Mouse (Mus musculus): ENCODE data around the gene Slc25a3. TPM values are rescaled to one million over a fixed set of nuclear protein-coding genes. Genes with fewer than 3 reads are reported as not detected.

Slc25a3 gene
- polyA plus RNA-seq, 1 experiment from 2014 or later = 443 TPM

GRCm38 (mm10) chr10:91109841-91110240 lies 14.0 kb downstream of the Slc25a3 start:
- H3K27ac ChIP-seq (ENCODE audit: low read depth, low read length) = no peak overlapping the region
- no peak overlapping the region for H3K9ac ChIP-seq (ENCODE audit: low read length)
- no peak for DNase-seq (ENCODE audit: low spot score)
- no peak for ATAC-seq (ENCODE audit: insufficient read depth, low FRiP score, low TSS enrichment)
- no peaks in the 10 kb centered on the region for H3K27me3 ChIP-seq (ENCODE audit: control insufficient read depth, insufficient read depth, low read length)
- H3K4me1 ChIP-seq (ENCODE audit: control insufficient read depth, insufficient read depth, low read length) = no peaks in the 10 kb centered on the region
- H3K4me3 ChIP-seq (ENCODE audit: low read depth, low read length) = no peak overlapping the region
- H3K36me3 ChIP-seq (ENCODE audit: control insufficient read depth, insufficient read depth, low read length) = peaks cover 11% of the 10 kb centered on the region
- WGBS = 70% methylated on average over 4 of the region's 4 CpGs
- H3K9me3 ChIP-seq (ENCODE audit: control insufficient read depth, low read length) = no peaks in the 10 kb centered on the region
- H3K4me2 ChIP-seq (ENCODE audit: low read depth) = no peak overlapping the region

- H3K9ac ChIP-seq (ENCODE audit: low read length) = no peak overlapping the region
- H3K27ac ChIP-seq (ENCODE audit: low read depth, low read length) = no peak overlapping the region
- DNase-seq (ENCODE audit: low spot score) = no peak
- no peaks in the 10 kb centered on the region; the same call in 1 of the 2 replicates for H3K36me3 ChIP-seq (ENCODE audit: control insufficient read depth, insufficient read depth, low read length)
- ATAC-seq (ENCODE audit: insufficient read depth, low FRiP score, low TSS enrichment) = no peak
- WGBS = 85% methylated on average over 3 of the region's 3 CpGs
- no peak overlapping the region for H3K4me3 ChIP-seq (ENCODE audit: low read depth, low read length)
- H3K9me3 ChIP-seq (ENCODE audit: control insufficient read depth, low read length) = no peaks in the 10 kb centered on the region
- no peak overlapping the region for H3K4me2 ChIP-seq (ENCODE audit: low read depth)
- no peaks in the 10 kb centered on the region for H3K4me1 ChIP-seq (ENCODE audit: control insufficient read depth, insufficient read depth, low read length)
- no peaks in the 10 kb centered on the region for H3K27me3 ChIP-seq (ENCODE audit: control insufficient read depth, insufficient read depth, low read length)
Measured at GRCm38 (mm10) chr10:91105981-91106380, 17.9 kb downstream of the Slc25a3 start.

GRCm38 (mm10) chr10:91102799-91103590 lies 20.9 kb downstream of the Slc25a3 start:
- ATAC-seq (ENCODE audit: insufficient read depth, low FRiP score, low TSS enrichment) (no peak), DNase-seq (ENCODE audit: low spot score) (no peak)
- Histone ChIP-seq H3K4me1 (ENCODE audit: control insufficient read depth, insufficient read depth, low read length) (no peaks in the 10 kb centered on the region), H3K27ac (ENCODE audit: low read depth, low read length) (no peak overlapping the region), H3K36me3 (ENCODE audit: control insufficient read depth, insufficient read depth, low read length) (no peaks in the 10 kb centered on the region; the same call in 1 of the 2 replicates), H3K27me3 (ENCODE audit: control insufficient read depth, insufficient read depth, low read length) (no peaks in the 10 kb centered on the region), H3K9ac (ENCODE audit: low read length) (no peak overlapping the region), H3K9me3 (ENCODE audit: control insufficient read depth, low read length) (no peaks in the 10 kb centered on the region), H3K4me2 (ENCODE audit: low read depth) (no peak overlapping the region), H3K4me3 (ENCODE audit: low read depth, low read length) (no peak overlapping the region)
- 88% methylated on average over 14 of the region's 14 CpGs for WGBS

- H3K36me3 ChIP-seq (ENCODE audit: control insufficient read depth, insufficient read depth, low read length) = no peaks in the 10 kb centered on the region; the same call in 1 of the 2 replicates
- no peaks in the 10 kb centered on the region for H3K27me3 ChIP-seq (ENCODE audit: control insufficient read depth, insufficient read depth, low read length)
- H3K4me2 ChIP-seq (ENCODE audit: low read depth) = no peak overlapping the region
- no peak overlapping the region for H3K4me3 ChIP-seq (ENCODE audit: low read depth, low read length)
- 94% methylated on average over 25 of the region's 25 CpGs for WGBS
- H3K4me1 ChIP-seq (ENCODE audit: control insufficient read depth, insufficient read depth, low read length) = no peaks in the 10 kb centered on the region
- H3K27ac ChIP-seq (ENCODE audit: low read depth, low read length) = no peak overlapping the region
- H3K9me3 ChIP-seq (ENCODE audit: control insufficient read depth, low read length) = no peaks in the 10 kb centered on the region
- DNase-seq (ENCODE audit: low spot score) (no peak), ATAC-seq (ENCODE audit: insufficient read depth, low FRiP score, low TSS enrichment) (no peak)
- no peak overlapping the region for H3K9ac ChIP-seq (ENCODE audit: low read length)
Measured at GRCm38 (mm10) chr10:91101936-91102335, 21.9 kb downstream of the Slc25a3 start.

- Histone ChIP-seq H3K9ac (ENCODE audit: low read length) (no peak overlapping the region), H3K4me2 (ENCODE audit: low read depth) (no peak overlapping the region), H3K27me3 (ENCODE audit: control insufficient read depth, insufficient read depth, low read length) (no peaks in the 10 kb centered on the region), H3K27ac (ENCODE audit: low read depth, low read length) (no peak overlapping the region), H3K4me3 (ENCODE audit: low read depth, low read length) (no peak overlapping the region), H3K4me1 (ENCODE audit: control insufficient read depth, insufficient read depth, low read length) (no peaks in the 10 kb centered on the region), H3K9me3 (ENCODE audit: control insufficient read depth, low read length) (no peaks in the 10 kb centered on the region), H3K36me3 (ENCODE audit: control insufficient read depth, insufficient read depth, low read length) (no peaks in the 10 kb centered on the region; the same call in 1 of the 2 replicates)
- ATAC-seq (ENCODE audit: insufficient read depth, low FRiP score, low TSS enrichment) = no peak
- WGBS = 96% methylated on average over 1 of the region's 1 CpGs
- DNase-seq (ENCODE audit: low spot score) = no peak
Measured at GRCm38 (mm10) chr10:91100101-91100500, 23.8 kb downstream of the Slc25a3 start.

GRCm38 (mm10) chr10:91098056-91098455 lies 25.8 kb downstream of the Slc25a3 start:
- 93% methylated on average over 8 of the region's 8 CpGs for WGBS
- no peaks in the 10 kb centered on the region for H3K27me3 ChIP-seq (ENCODE audit: control insufficient read depth, insufficient read depth, low read length)

GRCm38 (mm10) chr10:91094251-91095104 lies 29.4 kb downstream of the Slc25a3 start:
- Histone ChIP-seq H3K27ac (ENCODE audit: low read depth, low read length) (no peak overlapping the region), H3K9me3 (ENCODE audit: control insufficient read depth, low read length) (no peaks in the 10 kb centered on the region), H3K9ac (ENCODE audit: low read length) (no peak overlapping the region), H3K4me1 (ENCODE audit: control insufficient read depth, insufficient read depth, low read length) (no peaks in the 10 kb centered on the region), H3K4me3 (ENCODE audit: low read depth, low read length) (no peak overlapping the region), H3K4me2 (ENCODE audit: low read depth) (no peak overlapping the region), H3K36me3 (ENCODE audit: control insufficient read depth, insufficient read depth, low read length) (no peaks in the 10 kb centered on the region), H3K27me3 (ENCODE audit: control insufficient read depth, insufficient read depth, low read length) (no peaks in the 10 kb centered on the region)
- WGBS = 89% methylated on average over 15 of the region's 15 CpGs
- no peak for ATAC-seq (ENCODE audit: insufficient read depth, low FRiP score, low TSS enrichment)
- DNase-seq (ENCODE audit: low spot score) = no peak

More at GRCm38 (mm10) chr10:91098056-91098455, 25.8 kb downstream of the Slc25a3 start:
- ATAC-seq (ENCODE audit: insufficient read depth, low FRiP score, low TSS enrichment) = no peak
- Histone ChIP-seq H3K4me3 (ENCODE audit: low read depth, low read length) (no peak overlapping the region), H3K27ac (ENCODE audit: low read depth, low read length) (no peak overlapping the region), H3K9me3 (ENCODE audit: control insufficient read depth, low read length) (no peaks in the 10 kb centered on the region), H3K36me3 (ENCODE audit: control insufficient read depth, insufficient read depth, low read length) (no peaks in the 10 kb centered on the region; the same call in 1 of the 2 replicates), H3K4me2 (ENCODE audit: low read depth) (no peak overlapping the region), H3K9ac (ENCODE audit: low read length) (no peak overlapping the region), H3K4me1 (ENCODE audit: control insufficient read depth, insufficient read depth, low read length) (no peaks in the 10 kb centered on the region)
- DNase-seq (ENCODE audit: low spot score) = no peak

- H3K9me3 ChIP-seq (ENCODE audit: control insufficient read depth, low read length) = no peaks in the 10 kb centered on the region
- H3K4me2 ChIP-seq (ENCODE audit: low read depth) = no peak overlapping the region
- 85% methylated on average over 4 of the region's 4 CpGs for WGBS
- H3K27me3 ChIP-seq (ENCODE audit: control insufficient read depth, insufficient read depth, low read length) = no peaks in the 10 kb centered on the region
- no peaks in the 10 kb centered on the region for H3K36me3 ChIP-seq (ENCODE audit: control insufficient read depth, insufficient read depth, low read length)
- no peak overlapping the region for H3K27ac ChIP-seq (ENCODE audit: low read depth, low read length)
- H3K9ac ChIP-seq (ENCODE audit: low read length) = no peak overlapping the region
- no peak overlapping the region for H3K4me3 ChIP-seq (ENCODE audit: low read depth, low read length)
- no peaks in the 10 kb centered on the region for H3K4me1 ChIP-seq (ENCODE audit: control insufficient read depth, insufficient read depth, low read length)
- ATAC-seq (ENCODE audit: insufficient read depth, low FRiP score, low TSS enrichment) (no peak), DNase-seq (ENCODE audit: low spot score) (no peak)
Measured at GRCm38 (mm10) chr10:91092812-91093211, 31.0 kb downstream of the Slc25a3 start.

Data from neural tube, embryonic 11.5 days (tissue).